Mouse (Mus musculus) heart, adult 11 months (tissue): ENCODE results near the gene 4933406M09Rik.
A peak's percentile ranks its signal among the peaks of the same experiment; 100 is the strongest.

Source experiments
- DNase-seq: peaks from one replicate; pipeline ENCODE4 v3.0.0; 2022

The 4933406M09Rik gene

DNA sequence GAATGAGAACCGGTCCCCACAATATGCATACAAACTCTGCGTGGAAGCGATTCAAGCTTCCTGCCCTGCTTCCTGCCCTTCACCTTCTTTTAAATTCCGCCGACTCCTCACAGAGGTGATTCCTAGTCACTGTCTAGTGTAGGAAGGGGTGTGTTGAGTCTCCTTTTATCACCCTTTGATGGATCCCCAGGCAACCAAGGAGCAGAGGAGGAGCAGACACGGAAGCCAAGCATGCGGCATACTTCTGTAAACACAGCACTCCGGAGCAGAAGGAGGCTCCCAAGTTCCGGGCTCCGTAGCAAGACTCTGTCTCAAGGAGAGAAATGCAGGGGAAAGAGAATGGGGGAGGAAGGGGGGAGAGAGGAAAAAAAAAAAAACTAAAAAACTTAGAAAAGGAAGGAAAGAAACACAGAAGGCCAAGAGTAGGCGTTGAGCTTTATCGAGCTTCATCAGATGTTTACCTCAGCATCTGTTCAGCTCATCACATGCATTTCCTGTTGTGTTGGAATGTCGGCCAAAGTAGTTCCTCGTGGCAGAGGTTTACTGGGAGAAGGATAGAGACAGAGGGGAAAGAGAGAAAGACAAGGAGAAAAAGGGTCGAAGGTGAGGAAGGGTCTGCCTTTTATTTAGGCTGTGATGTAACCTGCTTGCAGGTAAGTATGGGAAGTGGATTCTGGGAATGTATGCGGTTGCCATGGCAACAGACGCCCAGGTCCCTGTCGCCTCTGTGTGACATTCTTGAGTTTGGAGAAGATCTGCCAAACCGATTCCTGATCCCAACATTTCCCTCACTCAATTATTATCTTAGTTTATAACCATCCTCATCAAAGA lies 3.7 kb upstream of the 4933406M09Rik start:
- DNase-seq = peak; percentile 93

DNA sequence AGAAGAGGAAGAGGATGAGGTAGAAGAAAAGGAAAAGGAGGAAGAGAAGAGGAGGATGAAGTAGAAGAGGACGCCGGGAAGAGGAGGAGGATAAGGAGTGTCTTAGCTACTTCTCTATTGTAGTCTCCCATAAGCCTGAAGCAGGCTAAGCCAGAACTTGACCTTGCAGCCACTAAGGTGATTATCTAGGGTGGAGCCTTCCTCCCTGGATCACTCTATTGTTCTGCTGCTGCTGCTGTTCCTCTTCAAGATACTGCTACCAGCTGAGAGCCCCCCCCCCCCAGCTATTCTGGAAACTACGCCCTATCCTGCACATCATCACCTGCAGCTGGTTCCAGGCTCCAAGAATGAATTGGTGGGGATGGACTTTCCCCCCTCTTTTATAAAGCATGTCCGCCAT lies 1.2 kb upstream of the 4933406M09Rik start:
- DNase-seq = peak; percentile 96

DNA sequence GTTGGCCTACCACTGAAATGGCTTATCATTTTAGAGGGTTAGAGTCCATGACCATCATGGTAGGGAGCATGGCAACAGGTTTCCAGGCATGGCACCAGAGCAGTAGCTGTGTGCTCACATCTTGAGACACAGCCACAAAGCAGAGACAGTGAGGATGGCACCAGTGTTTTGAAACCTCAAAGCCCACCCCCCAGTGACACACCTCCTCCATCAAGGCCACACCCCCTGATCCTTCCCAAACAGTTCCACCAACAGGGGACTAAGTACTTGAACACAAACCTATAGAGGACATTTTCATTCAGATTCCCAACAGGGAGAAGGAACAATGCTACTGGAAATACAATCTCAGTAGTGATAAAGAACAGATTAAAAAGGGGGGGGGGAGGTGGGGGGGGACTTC lies 564 bp upstream of the 4933406M09Rik start:
- DNase-seq = no peak

DNA sequence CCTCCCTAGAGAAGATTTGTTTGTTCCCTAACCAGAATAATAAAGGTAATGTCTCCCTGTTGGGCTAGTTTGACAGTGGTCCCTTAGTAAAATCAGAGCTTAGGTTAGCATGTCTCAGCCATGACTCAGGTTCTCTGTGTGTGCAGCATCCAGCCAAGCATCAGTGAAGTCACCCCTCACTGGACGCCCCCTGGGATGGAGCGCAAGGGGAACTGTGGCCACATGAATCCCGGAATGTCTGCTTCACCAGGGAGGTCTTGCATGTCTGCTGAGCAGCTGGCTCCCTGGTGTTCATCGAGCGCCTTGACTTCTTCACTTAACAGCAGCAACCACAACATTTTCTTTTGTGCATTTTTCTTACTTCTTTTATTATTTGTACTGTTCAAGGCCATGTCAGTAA lies 8.1 kb downstream of the 4933406M09Rik start:
- no peak for DNase-seq

DNA sequence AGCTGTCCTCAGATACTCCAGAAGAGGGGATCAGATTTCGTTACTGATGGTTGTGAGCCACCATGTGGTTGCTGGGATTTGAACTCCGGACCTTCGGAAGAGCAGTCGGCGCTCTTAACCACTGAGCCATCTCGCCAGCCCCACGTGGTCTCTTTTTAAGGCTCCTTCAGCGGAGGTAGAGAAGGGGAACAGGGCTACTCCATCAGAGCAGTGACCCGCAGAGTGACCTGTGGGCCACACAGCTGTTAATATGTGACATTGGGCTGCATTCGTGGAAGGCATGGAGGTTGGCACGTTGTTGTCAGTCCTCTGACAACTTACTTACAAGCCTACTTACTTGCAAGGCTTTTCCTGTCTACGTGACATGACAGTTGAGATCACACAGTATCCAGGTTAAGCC lies 12.5 kb downstream of the 4933406M09Rik start:
- peak; percentile 74 for DNase-seq

DNA sequence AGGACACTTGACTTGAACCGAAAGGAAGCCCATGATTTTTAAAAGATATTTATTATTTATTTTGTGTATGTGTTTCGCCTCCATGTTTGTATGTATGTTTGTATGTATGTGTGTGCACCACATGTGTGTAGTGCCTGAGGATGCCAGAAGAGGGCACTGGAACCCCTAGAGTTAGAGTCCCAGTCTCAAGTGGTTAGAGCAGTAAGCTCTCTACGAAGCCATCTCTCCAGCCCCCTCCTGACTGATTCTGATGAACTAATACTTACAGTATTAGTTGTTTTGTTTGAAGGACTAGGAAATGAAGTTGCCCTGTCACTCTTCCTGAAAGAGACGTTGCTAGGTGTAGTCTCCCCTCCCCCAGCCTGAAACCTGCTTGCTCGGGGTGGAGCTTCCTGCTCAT lies 14.0 kb downstream of the 4933406M09Rik start:
- no peak for DNase-seq

DNA sequence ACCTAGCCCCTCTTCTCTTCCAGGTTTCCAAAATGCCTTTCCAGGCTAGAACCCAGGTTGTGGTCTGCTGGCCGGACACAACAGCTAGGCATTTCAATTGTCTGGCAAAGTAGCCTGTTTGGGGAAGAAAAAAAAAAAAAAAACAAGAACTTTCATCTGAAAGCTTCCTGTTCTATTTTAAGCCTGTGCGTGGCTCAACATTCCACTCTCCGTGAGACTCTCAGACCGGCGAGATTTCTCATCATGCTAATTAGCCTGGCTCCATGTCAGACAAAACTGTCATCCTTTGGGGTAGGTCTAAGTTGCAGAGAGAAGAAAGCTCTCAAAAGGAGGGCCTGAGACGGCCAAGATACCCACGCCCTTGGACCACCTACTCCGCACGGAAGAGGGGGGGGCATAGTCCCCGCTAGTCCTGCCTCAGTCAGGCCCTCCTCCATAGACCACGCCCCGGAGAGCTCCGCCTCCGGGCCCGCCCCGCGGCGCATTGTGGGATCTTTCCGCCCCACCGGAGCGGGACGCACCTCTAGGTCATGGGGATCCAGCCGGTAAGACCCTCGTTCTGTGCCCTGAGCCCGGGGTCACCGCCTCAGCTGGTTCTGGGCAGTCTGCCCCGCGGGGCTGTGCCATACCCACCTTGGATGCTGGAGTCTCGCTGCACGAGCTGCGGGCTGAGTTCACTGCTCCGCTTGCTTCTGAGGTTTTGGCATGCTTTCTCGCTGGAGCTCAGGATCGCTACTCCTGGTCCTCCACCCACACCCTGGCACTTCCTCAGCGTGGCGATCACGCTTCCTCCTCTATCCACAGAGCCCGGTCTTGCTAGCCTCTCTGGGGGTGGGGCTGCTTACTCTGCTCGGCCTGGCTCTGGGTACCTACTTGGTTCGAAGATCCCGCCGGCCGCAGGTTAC lies 20.0 kb downstream of the 4933406M09Rik start, which contains the start of gene Cyb5r1:
Cyb5r1 (plus strand) TSS at position 51 of the 905 bp plus-strand sequence.
- peak; percentile 99 for DNase-seq

DNA sequence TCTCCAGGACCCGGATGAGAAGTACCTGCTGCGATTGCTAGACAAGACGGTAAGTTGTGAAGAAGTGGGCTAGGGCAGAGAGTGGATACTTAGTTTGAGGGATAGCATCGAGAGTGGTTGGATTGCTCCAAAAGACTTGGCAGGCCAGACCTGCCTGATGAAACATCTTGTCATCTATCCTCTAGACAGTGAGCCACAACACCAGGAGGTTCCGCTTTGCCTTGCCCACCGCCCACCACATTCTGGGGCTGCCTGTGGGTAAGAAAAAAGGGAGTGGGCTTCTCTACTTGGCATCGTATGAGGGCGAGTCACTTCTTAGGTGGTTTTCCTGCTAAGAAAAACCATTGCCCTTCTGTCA lies 20.7 kb downstream of the 4933406M09Rik start:
- no peak for DNase-seq

DNA sequence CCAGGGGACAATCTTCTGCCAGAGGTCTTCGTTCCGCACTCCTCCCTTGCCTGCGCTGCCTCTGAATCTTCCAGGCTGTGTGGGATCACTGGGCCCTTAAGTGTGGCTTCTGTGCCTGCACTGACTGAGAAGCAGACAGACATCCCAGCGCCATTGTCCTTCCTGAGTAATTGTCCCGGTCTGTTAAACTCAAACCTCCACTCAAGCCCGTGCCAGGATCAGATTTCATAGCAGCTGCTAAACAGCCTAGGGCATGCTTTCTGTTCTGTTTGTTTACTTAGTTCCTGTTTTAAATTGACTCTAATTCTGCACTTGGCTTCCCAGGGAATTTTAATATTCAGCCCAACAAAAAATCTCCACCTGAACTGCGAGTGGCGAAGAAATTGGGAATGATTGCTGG lies 22.3 kb downstream of the 4933406M09Rik start:
- DNase-seq = no peak

DNA sequence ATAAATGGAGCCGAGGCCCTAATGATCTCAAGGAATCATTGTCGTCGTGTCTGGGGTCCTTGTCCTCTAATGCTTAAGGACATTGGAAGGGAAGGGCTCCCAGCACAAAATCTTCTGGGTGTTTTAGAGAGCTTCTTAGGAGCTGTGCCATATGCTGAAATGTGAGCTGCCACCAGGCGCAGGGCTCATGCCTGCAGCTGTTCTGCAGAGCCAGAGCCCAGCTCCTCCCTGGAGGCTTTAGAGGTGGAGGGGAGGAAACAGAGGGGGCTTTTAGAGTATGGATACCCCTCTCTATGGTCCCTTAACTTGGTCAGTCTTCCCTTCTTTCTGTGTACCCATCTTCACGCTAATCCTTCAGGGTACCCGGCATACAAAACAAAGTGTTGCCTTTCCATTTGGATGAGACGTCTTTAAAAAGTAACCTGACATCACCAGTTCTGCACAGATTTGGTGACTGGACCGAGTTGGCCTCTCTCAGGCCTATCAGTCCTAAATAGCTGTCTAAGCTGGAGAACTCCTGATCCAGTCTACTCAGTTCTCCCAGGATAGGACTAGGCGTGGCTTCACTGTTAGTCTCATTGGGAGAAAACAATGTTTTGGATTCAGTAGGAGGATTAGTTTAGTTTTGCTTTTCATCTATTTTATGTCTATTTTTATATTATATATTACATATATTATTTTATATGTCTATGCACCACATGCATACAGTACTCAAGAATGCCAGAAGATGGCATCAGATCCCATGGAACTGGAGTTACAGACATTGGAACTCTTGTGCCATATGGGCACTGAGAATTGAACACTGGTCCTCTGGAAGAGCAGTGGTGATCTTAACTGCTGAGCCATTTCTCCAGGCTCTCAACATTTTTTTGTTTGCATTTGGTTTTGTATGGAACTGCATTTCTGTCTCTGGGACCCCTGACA lies 26.2 kb downstream of the 4933406M09Rik start:
- DNase-seq = peak; percentile 82

DNA sequence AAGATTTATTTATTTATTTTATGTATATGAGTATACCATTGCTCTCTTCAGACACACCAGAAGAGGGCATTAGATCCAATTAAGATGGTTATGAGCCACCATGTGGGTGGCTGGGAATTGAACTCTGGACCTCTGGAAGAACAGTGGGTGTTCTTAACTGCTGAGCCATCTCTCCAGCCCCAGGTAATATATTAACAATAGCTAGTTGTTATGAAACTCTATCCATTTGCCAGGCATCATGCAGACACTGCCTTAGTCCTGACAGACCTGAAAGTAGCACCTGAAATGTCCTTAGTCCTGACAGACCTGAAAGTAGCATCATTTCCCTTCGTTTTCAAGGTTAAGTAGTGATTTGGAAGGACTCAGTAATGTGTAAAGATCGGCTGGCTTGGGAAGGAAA lies 28.3 kb downstream of the 4933406M09Rik start:
- DNase-seq = no peak

DNA sequence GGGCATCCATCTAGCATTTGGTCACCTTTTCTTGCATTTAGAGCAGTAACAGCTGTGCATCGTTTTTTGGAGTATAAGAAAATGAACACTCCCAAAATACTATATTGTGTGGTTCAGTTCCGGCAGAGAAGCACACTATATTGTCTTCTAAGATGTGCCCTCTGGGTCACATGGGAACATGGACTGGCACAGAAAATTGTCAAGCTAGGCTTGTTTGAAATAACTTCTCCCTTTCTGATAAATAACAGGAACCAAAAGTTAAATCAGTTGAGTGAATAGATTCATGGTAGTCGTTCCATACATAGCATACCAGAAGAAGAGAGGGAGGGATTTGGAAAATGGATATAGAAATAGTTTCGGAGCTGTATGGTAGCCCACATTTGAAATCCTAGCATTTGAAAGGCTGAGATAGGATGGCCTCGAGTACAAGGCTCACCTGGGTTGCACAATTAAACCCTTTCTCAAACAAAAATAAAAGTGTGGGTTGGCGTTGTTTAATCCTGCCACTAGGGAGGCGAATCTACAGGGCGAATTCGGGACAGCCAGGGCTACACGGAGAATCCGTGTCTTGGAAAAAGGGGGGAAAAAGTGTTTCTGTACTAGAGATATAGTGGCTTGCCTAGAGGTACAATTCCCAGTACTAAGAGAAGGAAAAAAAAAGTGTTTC lies 28.9 kb downstream of the 4933406M09Rik start:
- DNase-seq = no peak

DNA sequence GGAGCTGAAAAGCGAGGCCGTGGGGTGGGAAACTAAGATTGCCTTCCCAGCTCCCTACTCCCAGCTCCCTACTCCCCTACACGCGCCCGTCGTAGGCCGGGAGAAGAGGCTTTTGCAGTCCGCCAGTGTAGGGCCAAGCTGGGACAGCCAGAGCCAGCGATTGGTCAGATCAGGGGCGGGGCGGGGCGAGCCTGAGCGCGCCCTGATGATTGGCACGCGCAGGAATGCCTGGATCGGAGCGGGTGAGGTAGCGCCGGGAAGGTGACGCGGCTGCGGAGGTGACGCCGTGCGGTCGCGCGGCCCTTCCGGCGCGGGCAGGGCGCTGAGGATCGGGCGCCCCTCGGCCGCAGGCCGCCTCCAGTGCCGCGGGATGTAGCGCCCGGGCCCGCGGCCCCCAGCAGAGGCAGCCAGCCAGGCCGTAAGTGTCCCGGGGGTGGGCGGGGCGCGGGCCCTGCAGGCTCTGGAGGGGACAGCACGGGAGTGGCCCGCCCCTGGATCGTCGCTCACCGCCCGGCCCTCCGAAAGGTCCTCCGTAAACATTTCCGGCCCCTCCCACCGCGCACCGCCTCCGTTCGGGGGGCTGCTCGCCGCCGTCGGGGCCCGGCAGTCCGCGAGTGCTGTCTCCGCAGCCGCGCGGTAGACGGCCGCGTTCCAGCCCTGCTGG lies 29.6 kb downstream of the 4933406M09Rik start, which contains the start of gene Adipor1:
Adipor1 (plus strand) TSS at position 211 of the 664 bp plus-strand sequence.
- peak; percentile 100 for DNase-seq

DNA sequence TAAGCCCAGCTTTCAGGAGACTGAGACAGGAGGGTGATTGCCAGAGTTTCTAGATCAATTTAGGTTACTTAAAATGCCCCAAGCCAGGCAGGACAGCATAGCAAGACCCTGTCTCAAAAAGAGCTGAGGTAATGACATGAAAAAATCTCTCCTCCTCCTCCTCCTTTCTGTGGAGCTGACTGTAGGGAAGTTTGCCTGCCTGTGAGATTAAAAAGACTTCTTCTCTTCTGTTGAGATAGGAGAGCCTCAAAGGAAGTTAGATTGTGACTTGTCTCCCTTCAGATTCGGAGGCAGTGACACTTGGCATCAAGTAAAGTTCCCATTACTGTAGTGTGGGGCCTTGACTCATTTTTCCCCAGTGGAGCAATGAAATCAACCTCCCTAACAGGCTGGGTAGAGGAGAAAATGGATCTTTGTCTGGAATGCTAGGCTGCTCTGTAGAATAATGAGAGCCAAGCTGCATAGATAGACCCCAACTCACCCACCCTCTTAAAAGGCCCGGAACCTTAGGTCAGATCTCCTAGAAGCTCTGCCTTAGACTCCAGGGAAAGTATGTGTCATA lies 32.8 kb downstream of the 4933406M09Rik start:
- peak; percentile 89 for DNase-seq

DNA sequence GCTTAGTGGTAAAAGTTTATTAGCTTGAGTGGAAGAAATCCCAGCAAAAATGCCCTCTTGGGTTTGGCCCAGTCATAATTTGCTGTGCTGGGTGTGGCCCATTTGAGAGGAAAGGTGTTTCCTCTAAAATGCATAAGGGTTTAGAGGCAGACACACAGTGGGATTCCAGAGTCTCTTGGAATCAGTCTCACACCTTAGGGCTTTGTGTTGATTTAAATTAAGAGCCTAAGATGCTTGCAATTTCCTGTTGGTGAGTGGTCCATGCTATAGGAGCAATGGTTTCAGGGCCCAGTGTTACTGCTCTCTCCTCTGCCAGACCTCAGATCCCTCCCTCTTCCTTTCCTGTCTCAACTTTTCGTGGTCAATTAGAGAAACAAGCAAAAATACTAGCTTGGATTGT lies 33.4 kb downstream of the 4933406M09Rik start:
- no peak for DNase-seq

DNA sequence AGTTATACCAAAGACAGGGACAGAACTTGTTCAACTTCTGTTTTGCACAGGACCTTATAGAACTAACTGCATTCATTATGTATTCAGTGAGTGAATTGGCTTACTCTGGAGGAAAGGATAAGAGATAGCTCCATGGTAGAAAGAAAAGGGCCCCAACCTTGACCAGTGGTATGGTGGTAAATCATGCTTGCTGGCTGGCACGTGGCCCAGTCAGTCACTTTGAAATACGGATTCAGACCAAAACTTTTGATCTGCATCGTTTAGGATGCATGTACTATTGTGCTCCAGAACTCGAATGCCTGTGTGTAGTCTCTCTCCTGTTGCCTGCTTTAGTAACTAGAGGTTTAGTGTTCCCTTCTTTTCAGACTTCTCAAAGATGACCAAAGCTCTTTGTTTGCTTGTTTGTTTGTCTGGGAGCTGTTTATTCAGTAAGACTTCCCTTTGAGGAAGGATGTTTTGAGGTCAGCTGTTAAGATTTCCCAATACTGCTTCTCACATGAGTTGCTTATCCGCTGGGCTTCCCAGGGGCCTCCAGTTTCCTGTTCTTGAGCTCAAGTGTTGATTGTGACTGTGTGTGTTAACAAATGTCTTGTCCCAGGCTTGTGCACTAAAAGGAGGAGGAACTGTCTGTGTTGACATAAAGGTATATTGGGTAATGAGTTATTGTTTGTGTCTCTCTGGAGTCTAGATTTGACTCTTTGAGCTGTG lies 34.2 kb downstream of the 4933406M09Rik start:
- DNase-seq = peak; percentile 90

DNA sequence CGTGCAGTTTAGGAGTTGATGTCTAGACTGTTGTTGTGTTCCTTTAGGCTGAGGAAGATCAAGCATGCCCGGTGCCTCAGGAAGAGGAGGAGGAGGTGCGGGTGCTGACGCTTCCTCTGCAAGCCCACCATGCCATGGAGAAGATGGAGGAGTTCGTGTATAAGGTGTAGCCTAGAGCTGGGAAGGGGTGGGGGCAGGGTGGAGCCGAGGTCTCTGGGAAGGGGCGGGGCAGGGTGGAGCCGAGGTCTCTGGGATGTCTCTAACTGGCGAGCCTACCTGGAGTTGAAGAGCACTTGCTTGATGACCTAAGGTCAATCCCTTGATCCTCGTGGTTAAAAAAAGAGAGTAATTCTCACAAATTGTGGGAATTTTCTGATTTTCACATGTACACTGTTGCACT lies 38.2 kb downstream of the 4933406M09Rik start:
- DNase-seq = no peak

DNA sequence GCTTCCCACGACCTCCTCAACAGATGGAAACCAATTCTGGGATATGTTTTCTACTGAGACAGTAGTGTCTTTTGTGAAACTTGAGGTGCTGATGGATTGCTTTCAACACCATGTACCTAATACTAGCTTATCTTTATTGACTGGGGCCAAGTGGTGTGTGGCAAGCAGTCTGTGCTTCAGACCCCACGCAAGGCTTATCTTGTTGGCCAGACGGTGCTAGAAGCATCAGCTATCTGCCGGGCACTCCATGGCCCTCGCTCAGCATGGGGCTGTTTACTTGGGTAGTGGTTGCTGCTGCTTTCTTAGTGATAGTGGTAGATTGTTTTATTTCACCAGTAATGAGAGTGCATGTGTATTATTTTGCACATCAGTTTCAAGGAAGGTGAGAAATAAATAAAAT lies 40.5 kb downstream of the 4933406M09Rik start:
- DNase-seq = no peak

DNA sequence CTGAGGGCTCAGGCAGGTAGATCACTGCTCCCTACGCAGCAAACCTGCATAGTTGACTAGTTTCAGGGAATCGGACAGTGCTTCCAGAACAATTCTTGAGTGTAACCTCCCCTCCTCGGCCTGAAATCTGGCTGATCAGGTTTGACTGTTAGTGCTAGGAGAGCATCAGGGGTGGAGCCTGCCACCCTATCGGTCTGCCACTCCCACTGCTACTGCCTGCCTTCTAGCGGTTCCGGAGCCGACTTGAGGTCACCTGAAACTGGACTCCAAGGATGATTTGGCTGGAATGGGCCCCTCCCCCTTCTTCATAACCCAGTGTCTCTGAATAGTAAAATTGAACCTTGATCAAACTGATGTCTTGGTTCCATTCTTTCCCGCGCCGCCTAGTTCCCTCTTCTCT lies 47.3 kb downstream of the 4933406M09Rik start:
- peak; percentile 88 for DNase-seq

DNA sequence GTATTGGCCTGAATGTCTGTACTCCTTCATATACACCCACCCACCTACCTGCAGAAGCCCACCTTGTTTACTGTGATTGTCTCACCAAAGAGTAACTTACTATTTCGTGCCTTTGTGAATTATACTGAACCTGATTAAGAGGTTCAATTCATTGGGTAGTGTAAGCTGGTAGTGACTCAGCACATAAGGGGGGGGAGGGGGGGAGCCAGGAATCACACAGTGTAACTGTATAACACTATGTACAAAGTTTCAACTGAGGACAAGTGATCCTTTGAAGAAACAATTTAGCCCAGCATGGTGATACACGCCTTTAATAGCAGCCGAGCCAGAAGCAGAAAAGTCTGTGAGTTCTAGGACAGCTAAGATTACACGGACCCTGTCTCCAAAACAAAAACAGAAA lies 47.7 kb downstream of the 4933406M09Rik start:
- DNase-seq = no peak

DNA sequence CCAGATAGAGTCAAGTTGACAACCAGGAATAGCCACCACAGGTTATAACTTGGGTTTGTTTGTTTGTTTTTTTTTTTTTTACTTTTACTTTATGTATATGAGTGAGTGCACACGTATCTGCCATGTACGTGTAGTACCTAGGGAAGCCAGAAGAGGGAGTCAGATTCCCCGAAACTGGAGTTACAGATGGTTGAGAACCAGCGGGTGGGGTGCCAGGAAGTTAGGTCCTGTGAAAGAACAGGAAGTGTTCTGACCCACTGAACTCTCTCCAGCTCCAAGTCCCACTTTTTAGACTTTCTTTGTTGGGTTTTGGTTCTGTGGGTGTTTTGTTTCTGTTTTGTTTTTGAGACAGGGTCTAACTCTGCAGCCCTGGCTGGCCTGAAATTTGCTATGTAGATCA lies 49.7 kb downstream of the 4933406M09Rik start:
- DNase-seq = peak; percentile 90
